Mouse (Mus musculus): ENCODE results near the gene Ccdc82. TPM values are rescaled to one million over a fixed set of nuclear protein-coding genes. Genes with fewer than 3 reads are reported as not detected.

The Ccdc82 gene
- polyA plus RNA-seq, 1 experiment from 2014 or later: 14.0 TPM

DNA sequence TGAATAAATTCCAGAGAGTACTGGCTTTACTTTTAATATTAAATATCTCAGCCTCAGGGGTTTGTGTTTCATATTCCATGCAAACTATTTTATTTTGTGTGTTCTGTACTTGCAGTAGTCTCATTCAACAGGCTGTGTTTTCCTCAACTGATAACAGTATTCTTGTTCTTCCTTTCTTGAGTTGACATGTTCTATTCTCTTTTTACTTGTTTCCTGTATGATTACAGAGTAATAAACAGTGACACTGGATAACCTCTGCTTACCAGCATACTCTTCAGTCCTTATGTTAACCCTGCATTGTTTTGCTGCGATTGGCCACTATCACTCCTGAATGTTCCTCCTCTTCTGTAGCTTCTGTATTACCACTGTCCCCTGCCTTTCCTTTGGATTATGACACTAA, 10.0 kb downstream of the Ccdc82 start:
- no peaks in the 10 kb centered on the region for H3K27me3 ChIP-seq (replicated peaks)
- no peak overlapping the region for H3K4me2 ChIP-seq
- peaks cover 20% of the 10 kb centered on the region for H3K36me3 ChIP-seq
- H3K4me3 ChIP-seq: no peak overlapping the region
- no peak overlapping the region for H3K27ac ChIP-seq
- no peak overlapping the region for H3K9ac ChIP-seq
- H3K9me3 ChIP-seq (replicated peaks): no peaks in the 10 kb centered on the region
- WGBS (ENCODE audit: insufficient replicate concordance): 84% methylated on average over 1 of the region's 1 CpGs
- no peaks in the 10 kb centered on the region for H3K4me1 ChIP-seq
- ATAC-seq: no peak

DNA sequence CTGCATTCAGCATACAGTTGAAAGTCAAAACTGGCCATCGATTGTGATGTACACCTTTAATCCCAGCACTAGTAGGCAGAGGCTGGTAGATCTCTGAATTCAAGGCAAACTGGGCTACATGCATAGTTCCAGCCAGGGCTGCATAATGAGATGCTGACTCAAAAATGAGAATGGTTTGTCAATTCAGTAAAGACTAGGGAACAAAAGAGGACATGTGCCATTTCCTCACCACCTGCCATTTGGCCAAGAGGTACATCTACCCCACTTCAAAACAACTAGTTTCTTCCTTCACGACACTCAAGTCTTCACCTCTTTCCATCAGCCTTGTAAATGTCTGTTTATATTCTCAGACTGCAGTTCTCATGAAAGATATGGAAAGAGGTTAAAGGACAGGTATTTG, 11.4 kb downstream of the Ccdc82 start:
- Histone ChIP-seq H3K9ac (no peak overlapping the region), H3K4me2 (no peak overlapping the region), H3K27me3 (replicated peaks) (no peaks in the 10 kb centered on the region), H3K4me1 (no peaks in the 10 kb centered on the region), H3K9me3 (replicated peaks) (no peaks in the 10 kb centered on the region), H3K4me3 (no peak overlapping the region), H3K36me3 (peaks cover 16% of the 10 kb centered on the region), H3K27ac (no peak overlapping the region)
- ATAC-seq: no peak
- 89% methylated on average over 2 of the region's 2 CpGs for WGBS (ENCODE audit: insufficient replicate concordance)

DNA sequence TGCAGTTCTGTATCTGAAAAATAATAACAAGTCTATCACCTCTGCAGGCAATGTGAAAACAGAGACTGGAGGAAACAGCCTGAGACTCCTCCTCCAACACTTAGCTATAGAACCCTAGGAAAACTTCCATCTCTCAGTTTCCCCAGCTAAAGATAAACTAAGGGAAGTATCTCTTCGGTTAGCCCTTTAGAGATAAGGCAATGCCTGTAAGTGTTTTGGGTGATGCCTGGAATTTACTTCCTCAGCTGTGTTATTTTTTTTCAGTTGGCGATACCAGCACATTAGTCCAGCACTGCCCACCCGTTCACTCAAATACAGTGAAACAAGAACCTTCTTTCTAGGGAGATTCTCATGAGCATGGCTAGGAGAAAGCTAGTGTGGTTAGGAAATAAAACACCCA, 14.2 kb downstream of the Ccdc82 start:
- no peaks in the 10 kb centered on the region for H3K4me1 ChIP-seq
- H3K9ac ChIP-seq: no peak overlapping the region
- no peaks in the 10 kb centered on the region for H3K27me3 ChIP-seq (replicated peaks)
- H3K27ac ChIP-seq: no peak overlapping the region
- no peak overlapping the region for H3K4me2 ChIP-seq
- H3K36me3 ChIP-seq: peaks cover 14% of the 10 kb centered on the region; the same call in 1 of the 2 replicates
- H3K9me3 ChIP-seq (replicated peaks): no peaks in the 10 kb centered on the region
- ATAC-seq: no peak
- 38% methylated on average over 3 of the region's 3 CpGs for WGBS (ENCODE audit: insufficient replicate concordance)
- no peak overlapping the region for H3K4me3 ChIP-seq

DNA sequence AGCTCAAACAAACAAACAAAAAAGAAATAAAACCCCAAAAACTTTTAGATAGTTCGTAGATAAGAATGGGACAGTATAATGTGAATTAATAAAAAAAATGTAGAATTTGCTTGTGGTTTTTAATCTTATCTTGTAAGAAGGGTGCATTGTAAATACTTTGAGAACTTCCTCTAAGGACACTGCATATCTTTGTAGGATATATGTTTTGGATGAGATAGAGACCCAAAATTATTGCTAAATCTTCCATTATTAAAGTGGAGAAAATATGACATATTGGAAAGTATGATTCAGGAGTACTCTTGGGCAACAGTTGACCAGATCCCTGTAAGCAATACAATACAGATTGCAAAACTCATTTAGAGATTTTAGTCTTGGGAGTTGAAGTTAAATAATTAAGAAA, 26.5 kb downstream of the Ccdc82 start:
- no peak overlapping the region for H3K4me2 ChIP-seq
- WGBS (ENCODE audit: insufficient replicate concordance): 75% methylated on average over 1 of the region's 1 CpGs
- no peak overlapping the region for H3K27ac ChIP-seq
- no peak for ATAC-seq
- H3K9ac ChIP-seq: no peak overlapping the region
- no peaks in the 10 kb centered on the region for H3K9me3 ChIP-seq (replicated peaks)
- no peak overlapping the region for H3K4me3 ChIP-seq
- H3K4me1 ChIP-seq: no peaks in the 10 kb centered on the region
- peaks cover 24% of the 10 kb centered on the region for H3K36me3 ChIP-seq
- H3K27me3 ChIP-seq (replicated peaks): no peaks in the 10 kb centered on the region

DNA sequence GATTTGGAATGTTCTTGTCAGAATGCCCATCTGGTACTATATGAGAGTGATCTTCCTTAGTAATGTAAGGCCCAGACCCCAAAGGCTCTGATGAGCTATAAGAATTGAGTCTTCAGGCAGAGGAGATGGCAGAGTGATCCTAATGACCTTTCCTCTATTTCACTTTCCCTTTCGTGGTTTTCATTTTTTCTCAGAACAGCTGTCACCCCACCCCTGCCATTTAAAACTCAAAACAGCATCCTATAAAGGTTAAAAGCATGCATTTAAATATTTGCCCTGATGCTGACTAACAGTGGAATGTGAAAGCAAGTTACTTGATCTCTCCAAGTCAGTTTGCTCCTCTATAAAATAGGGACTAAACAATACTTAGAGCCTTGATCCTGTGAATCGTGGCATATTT, 40.7 kb downstream of the Ccdc82 start:
- Histone ChIP-seq H3K27ac (no peak overlapping the region), H3K27me3 (replicated peaks) (no peaks in the 10 kb centered on the region), H3K36me3 (peaks cover 16% of the 10 kb centered on the region), H3K9me3 (replicated peaks) (no peaks in the 10 kb centered on the region), H3K4me1 (no peaks in the 10 kb centered on the region), H3K4me2 (no peak overlapping the region), H3K4me3 (no peak overlapping the region), H3K9ac (no peak overlapping the region)
- ATAC-seq: no peak
- WGBS (ENCODE audit: insufficient replicate concordance): 58% methylated on average over 2 of the region's 2 CpGs

DNA sequence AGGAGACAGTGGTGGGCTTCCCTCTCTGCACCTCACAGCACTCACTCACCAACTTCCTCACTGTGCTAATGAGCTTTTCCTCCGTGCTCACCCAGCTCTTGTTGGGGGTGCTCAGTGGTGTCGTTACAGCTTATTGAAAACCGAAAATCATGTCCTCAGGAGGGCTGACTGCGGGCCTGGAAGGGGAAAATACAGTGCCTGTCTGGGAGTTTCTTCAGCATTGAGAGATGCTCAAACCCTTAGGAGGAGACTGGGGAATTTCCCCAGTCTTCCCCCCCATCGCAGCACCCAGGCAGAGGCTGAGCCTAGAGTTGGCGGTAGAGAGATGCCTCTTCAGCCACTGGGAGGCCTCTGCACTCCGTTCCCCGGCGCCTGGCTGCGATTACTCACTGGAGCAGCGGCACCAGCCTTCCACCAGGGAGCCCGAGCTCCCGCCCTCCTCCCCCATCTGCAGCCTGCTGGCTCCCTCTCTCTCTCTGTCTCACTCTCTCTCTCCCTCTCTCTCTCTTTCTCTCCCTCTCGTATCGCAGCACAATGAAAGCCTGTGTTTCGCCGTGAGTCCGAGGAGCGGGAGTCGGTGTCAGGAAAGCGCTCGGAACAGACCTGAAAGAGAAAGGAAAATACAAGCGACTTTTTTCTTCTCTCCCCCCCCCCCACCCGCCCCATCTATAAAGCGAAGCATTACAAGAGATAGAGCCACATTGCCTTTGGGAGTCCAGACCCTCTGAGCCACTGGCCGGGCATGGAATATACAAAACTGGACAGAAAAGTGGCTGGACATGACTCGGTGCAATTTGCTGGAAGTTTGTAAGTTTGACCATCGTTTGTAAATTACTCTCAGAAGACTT, 49.7 kb downstream of the Ccdc82 start:
- Histone ChIP-seq H3K27me3 (replicated peaks) (no peaks in the 10 kb centered on the region), H3K27ac (peak overlapping the region; percentile 65; the same call in 1 of the 2 replicates), H3K9ac (peak overlapping the region; percentile 74), H3K4me1 (peaks cover 34% of the 10 kb centered on the region), H3K4me2 (peak overlapping the region; percentile 97), H3K4me3 (peak overlapping the region; percentile 71), H3K9me3 (replicated peaks) (no peaks in the 10 kb centered on the region), H3K36me3 (no peaks in the 10 kb centered on the region)
- peak; percentile 88 for ATAC-seq
- under 1% methylated on average over 28 of the region's 28 CpGs for WGBS (ENCODE audit: insufficient replicate concordance)

DNA sequence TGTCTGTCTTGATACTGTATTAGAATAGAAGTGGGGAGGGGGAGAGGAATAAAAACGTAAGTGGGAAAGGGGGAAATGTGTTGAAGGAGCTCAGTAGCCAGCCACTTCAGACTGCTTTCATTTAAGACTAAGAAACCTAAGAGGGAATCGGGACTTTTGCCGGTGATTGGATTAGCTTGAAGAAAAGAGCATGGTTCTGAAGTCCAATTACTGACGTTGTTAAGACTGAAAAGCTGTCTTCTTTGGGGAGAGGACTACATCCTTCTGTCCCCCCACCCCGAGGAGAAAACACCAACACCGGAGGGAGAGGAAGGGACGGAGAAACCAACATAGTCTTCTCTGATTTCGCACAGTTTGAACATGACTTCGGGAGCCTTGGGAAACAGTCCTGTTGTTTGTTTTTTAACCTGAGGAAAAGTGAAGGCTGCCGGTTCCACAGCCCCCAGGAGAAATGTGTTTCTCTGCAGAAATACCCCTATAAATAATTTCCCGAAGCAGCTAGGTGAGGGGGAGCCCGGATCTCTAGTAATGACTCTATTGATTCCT, 50.4 kb downstream of the Ccdc82 start:
- Histone ChIP-seq H3K9ac (peak overlapping the region; percentile 74), H3K27me3 (replicated peaks) (no peaks in the 10 kb centered on the region), H3K27ac (peak overlapping the region; percentile 65), H3K4me3 (peak overlapping the region; percentile 71), H3K4me2 (peak overlapping the region; percentile 97), H3K36me3 (no peaks in the 10 kb centered on the region), H3K9me3 (replicated peaks) (no peaks in the 10 kb centered on the region), H3K4me1 (peaks cover 38% of the 10 kb centered on the region)
- no peak for ATAC-seq
- under 1% methylated on average over 12 of the region's 12 CpGs for WGBS (ENCODE audit: insufficient replicate concordance)

DNA sequence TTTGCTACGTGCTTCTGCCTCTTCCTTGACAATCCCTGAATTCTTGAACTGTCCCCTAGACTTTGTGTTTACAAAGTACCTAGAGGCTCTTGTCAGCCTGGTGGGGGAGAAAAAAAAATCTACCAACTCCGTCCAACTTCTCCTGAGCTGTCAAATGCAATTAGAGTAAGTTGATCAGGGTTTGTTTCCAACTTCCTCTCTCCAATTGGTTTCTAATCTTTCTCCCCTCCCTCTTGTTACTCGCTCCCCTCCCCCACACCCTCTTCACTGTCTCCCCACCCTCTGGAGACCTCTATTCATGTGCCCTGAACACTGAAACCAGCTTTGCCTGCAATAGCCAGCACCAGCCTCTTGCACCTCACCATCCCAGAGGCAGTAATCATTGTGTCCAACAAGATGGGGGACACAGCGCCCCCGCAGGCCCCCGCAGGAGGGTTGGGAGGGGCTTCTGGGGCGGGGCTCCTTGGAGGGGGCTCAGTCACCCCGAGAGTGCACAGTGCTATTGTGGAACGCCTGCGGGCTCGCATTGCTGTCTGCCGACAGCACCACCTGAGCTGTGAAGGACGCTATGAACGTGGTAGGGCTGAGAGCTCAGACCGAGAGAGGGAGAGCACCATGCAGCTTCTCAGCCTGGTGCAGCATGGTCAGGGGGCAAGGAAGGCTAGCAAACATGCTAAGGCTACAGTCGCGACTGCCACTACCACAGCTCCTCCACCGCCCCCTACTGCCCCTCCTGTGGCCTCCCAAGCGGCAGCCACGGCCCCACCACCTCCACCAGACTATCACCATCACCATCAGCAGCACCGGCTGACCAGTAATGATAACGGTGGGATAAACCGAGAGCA, 51.1 kb downstream of the Ccdc82 start, which contains the start of gene Maml2:
Gene Maml2 (plus strand): TSS at position 290 of the 845 bp plus-strand sequence.
- peak within 1 kb of the TSS; percentile 97 for H3K4me2 ChIP-seq
- peak; percentile 72 for ATAC-seq
- no peaks in the 10 kb centered on the region for H3K36me3 ChIP-seq
- WGBS (ENCODE audit: insufficient replicate concordance): under 1% methylated on average over 23 of the region's 23 CpGs
- no peaks in the 10 kb centered on the region for H3K27me3 ChIP-seq (replicated peaks)
- peaks cover 38% of the 10 kb centered on the region for H3K4me1 ChIP-seq
- peak within 1 kb of the TSS; percentile 71 for H3K4me3 ChIP-seq
- H3K9me3 ChIP-seq (replicated peaks): no peaks in the 10 kb centered on the region
- H3K9ac ChIP-seq: peak within 1 kb of the TSS; percentile 74
- peak within 1 kb of the TSS; percentile 65 for H3K27ac ChIP-seq

DNA sequence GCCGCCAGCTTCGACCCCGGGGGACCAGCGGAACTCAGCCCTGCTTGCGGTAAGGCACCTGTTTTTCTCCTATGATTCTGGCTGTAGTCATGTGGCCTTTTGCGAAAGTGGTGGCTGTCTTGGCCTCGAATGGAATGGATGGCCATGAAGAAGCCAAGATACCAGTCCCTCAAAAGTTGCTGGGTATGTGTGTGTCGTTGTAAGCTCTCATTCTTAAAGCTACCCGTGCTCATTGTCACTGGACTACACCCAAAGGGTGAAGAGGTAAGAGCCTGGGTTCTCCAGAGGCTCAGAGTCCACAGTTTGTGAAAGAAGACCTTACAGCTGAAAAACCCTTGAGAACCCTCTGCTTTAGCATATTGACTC, 51.7 kb downstream of the Ccdc82 start:
- no peak for ATAC-seq
- Histone ChIP-seq H3K9ac (peak overlapping the region; percentile 74), H3K27me3 (replicated peaks) (no peaks in the 10 kb centered on the region), H3K4me3 (peak overlapping the region; percentile 71), H3K9me3 (replicated peaks) (no peaks in the 10 kb centered on the region), H3K4me1 (peaks cover 44% of the 10 kb centered on the region), H3K4me2 (peak overlapping the region; percentile 97), H3K36me3 (no peaks in the 10 kb centered on the region), H3K27ac (peak overlapping the region; percentile 53)
- 8% methylated on average over 9 of the region's 9 CpGs for WGBS (ENCODE audit: insufficient replicate concordance)

DNA sequence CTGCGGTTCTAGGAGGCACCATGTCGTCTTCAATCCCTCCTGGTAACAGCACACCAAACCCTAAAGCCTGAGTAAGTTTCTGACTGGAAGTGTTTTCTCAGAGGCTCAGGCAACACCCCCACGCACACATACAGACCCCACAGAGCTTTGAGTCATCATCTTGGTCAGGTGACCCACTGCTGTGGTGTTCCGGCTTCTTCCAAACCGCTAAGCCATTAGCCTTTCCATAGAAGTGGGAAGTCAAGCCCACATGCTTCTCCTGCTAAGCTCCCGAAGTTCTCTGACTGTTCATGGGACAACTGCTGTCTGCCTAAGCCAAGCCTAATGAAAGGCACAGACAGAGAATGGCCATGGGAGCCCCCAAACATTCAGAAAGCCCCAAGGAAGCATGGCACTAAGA, 52.4 kb downstream of the Ccdc82 start:
- no peaks in the 10 kb centered on the region for H3K9me3 ChIP-seq (replicated peaks)
- no peak overlapping the region for H3K27ac ChIP-seq
- H3K27me3 ChIP-seq (replicated peaks): no peaks in the 10 kb centered on the region
- WGBS (ENCODE audit: insufficient replicate concordance): 70% methylated on average over 6 of the region's 6 CpGs
- H3K36me3 ChIP-seq: no peaks in the 10 kb centered on the region
- H3K4me2 ChIP-seq: peak overlapping the region; percentile 97; the same call in 1 of the 2 replicates
- 0 out of 2 replicates have a peak overlapping the region, but pooled peaks have one; percentile 5 for H3K9ac ChIP-seq
- H3K4me3 ChIP-seq: no peak overlapping the region
- peaks cover 51% of the 10 kb centered on the region for H3K4me1 ChIP-seq
- ATAC-seq: no peak

DNA sequence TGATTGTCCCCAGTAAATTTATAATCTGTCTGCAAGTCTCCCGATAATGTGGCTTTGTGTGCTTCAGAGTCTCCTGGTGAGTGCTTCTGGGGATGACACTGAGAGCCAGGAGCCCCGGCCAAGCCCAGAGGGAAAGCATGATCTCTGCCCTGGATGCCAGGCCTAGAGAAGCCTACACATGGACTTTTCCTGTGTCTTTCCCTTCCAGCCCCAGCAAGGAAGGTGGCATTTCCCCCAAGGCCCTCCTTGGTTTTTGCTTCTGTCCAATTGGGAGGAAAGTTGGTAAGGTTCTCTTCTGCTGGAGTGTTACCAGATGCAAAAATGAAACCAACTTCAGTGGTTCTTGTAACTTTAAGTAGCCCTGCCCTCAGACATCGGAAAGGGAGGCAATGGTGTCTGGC, 53.3 kb downstream of the Ccdc82 start:
- no peak overlapping the region for H3K4me2 ChIP-seq
- no peaks in the 10 kb centered on the region for H3K9me3 ChIP-seq (replicated peaks)
- 78% methylated on average over 3 of the region's 3 CpGs for WGBS (ENCODE audit: insufficient replicate concordance)
- no peak for ATAC-seq
- H3K9ac ChIP-seq: no peak overlapping the region
- peaks cover 52% of the 10 kb centered on the region for H3K4me1 ChIP-seq
- no peak overlapping the region for H3K4me3 ChIP-seq
- H3K27me3 ChIP-seq (replicated peaks): no peaks in the 10 kb centered on the region
- no peak overlapping the region for H3K27ac ChIP-seq
- no peaks in the 10 kb centered on the region for H3K36me3 ChIP-seq
